Mouse (Mus musculus) embryonic facial prominence, embryonic 14.5 days (tissue): ENCODE measurements at regions not wholly inside any gene's neighbourhood (a gene's known extent, or its start where the extent isn't known, plus 50 kb on each side); places are given as distances from the start of the nearest gene placed in this dataset.

Experiments used
- ATAC-seq: fragments of 200-750 bp; cut with Nextera tagmentation; 2 replicates; pipeline ENCODE4 v1.8.0; 2017; ENCODE audit warnings: low read depth, moderate number of reproducible peaks, moderate TSS enrichment
- DNase-seq: peaks from one replicate; pipeline ENCODE4 v3.0.0-alpha.2; 2015; ENCODE audit warnings: low spot score
- H3K27ac ChIP-seq: fragments of 300-500 bp; sonication (generic); replicated peaks from 2 replicates; pipeline ENCODE4 v1.5.1; 2014; ENCODE audit warnings: low read depth, mild to moderate bottlenecking, low read length, moderate library complexity
- H3K27me3 ChIP-seq: fragments of 300-500 bp; sonication (generic); replicated peaks from 2 replicates; pipeline ENCODE4 v1.6.1; 2014; ENCODE audit warnings: low read length; ENCODE audit not compliant: control insufficient read depth, insufficient read depth
- H3K36me3 ChIP-seq: fragments of 300-500 bp; sonication (generic); 2 replicates; pipeline ENCODE4 v1.6.1; 2014; ENCODE audit warnings: low read length, mixed read lengths; ENCODE audit not compliant: control insufficient read depth, insufficient read depth
- H3K4me1 ChIP-seq: fragments of 300-500 bp; sonication (generic); 2 replicates; pipeline ENCODE4 v1.6.1; 2014; ENCODE audit warnings: antibody characterized with exemption, low read length; ENCODE audit not compliant: control insufficient read depth, insufficient read depth
- H3K4me2 ChIP-seq: fragments of 300-500 bp; sonication (generic); 2 replicates; pipeline ENCODE4 v1.6.1; 2014; ENCODE audit warnings: low read depth, mild to moderate bottlenecking, low read length, moderate library complexity, mixed read lengths
- H3K4me3 ChIP-seq: fragments of 300-500 bp; sonication (generic); 2 replicates; pipeline ENCODE4 v1.5.1; 2014; ENCODE audit warnings: low read depth, mild to moderate bottlenecking, low read length
- H3K9ac ChIP-seq: fragments of 300-500 bp; sonication (generic); 2 replicates; pipeline ENCODE4 v1.6.1; 2014; ENCODE audit warnings: low read depth, mild to moderate bottlenecking, low read length, moderate library complexity, mixed read lengths
- H3K9me3 ChIP-seq: fragments of 300-500 bp; sonication (generic); 2 replicates; pipeline ENCODE4 v1.6.1; 2016; ENCODE audit warnings: low read length; ENCODE audit not compliant: control insufficient read depth
- WGBS: fragments of 180-500 bp; shearing (Covaris S2); extraction: QIAGEN DNeasy Blood & Tissue Kit; methylation state at CpG from one replicate; pipeline ENCODE4 v1.1.7; 2014; 5-methylcytosine and 5-hydroxymethylcytosine counted together

DNA sequence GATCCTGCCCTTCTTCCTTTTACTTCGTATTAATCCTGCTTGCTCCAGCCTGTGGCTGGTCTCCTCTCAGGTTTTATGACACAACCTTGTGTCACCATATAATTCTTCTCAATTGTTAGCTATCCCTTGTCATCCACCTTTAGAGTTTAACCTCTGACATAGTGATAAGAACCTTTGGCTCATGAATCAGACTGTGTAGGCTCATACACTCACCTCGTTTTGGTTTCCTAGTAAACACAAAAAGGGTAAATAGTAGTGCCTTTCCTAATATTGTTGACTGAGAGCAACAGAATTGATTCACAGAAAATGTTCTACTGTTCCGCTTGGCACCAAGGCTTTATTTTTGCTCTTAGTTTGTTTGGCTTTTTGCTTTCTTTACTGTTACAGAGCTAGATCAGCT lies 216.2 kb upstream of the H2al1a start:
- ATAC-seq (no peak), DNase-seq (no peak)

DNA sequence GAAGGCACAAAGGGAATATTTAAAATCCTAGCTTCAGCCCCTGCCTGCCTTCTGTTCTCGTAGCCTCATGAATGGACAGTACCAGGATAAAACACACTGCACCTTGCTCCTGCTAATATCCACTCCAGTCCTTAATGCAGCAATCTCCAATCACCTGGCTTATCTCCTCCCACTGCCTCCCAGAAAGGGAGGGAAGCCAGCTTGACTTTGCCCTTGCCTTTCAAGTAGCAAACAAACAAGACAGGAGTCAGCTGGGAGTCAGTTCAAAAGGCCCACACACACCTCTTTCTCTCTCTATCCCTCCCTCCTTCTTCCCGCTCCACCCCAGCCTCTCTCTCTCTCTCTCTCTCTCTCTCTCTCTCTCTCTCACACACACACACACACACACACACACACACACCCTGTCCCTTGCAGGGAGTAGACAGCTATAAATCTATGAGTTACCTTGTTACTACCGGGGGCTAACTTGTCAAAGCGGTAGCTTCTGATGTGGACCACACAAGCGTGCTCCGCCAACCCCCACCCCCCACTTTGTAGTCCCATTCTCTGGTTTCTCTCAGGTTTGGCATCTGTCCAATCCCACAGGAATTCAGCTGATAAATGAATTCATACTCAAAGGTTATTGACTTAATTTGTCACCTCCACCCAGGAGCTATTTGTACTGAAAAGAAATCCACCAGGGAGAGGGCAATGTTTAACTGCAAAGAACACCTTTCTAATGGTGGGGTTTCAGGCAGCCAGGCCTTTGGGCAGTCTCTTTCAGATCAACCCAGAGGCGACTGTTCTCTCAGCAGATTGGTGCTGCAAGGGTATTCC lies 212.6 kb upstream of the H2al1a start:
- Histone ChIP-seq H3K4me3 (no peak overlapping the region), H3K36me3 (no peaks in the 10 kb centered on the region), H3K9ac (no peak overlapping the region), H3K27me3 (peaks cover 11% of the 10 kb centered on the region), H3K4me1 (no peaks in the 10 kb centered on the region), H3K9me3 (no peaks in the 10 kb centered on the region), H3K4me2 (no peak overlapping the region), H3K27ac (no peak overlapping the region)
- 52% methylated on average over 6 of the region's 7 CpGs for WGBS
- no peak for ATAC-seq
- DNase-seq: peak; percentile 22

More for the DNA sequence above, 216.2 kb upstream of the H2al1a start:
- Histone ChIP-seq H3K4me1 (no peaks in the 10 kb centered on the region), H3K4me2 (no peak overlapping the region), H3K27ac (no peak overlapping the region), H3K36me3 (no peaks in the 10 kb centered on the region), H3K27me3 (peaks cover 11% of the 10 kb centered on the region), H3K9me3 (no peaks in the 10 kb centered on the region), H3K9ac (no peak overlapping the region), H3K4me3 (no peak overlapping the region)
- WGBS: 84% methylated on average over 3 of the region's 3 CpGs

DNA sequence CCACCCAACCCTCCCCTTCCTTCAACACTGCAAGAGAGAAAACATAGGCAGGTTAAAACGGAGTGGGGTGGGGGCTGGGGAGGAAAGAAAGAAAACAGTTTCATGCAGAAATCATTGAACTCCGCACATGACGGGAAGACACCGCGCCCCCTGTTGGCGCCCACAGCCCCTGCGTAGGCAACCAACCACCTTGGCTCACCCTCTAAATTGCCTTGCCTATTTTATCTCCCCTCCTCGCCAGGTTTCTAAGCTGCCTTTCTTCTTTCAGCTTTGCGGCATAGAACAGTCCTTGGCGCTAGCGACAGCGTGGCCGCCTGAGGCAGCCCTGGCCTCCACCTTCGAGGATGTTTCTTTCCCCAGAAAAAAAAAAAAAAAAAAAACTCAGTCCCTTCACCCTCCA lies 211.1 kb upstream of the H2al1a start:
- 27% methylated on average over 9 of the region's 14 CpGs for WGBS
- Histone ChIP-seq H3K4me3 (peak overlapping the region; percentile 13; the same call in 1 of the 2 replicates), H3K27me3 (peaks cover 9% of the 10 kb centered on the region), H3K9me3 (no peaks in the 10 kb centered on the region), H3K9ac (no peak overlapping the region), H3K4me1 (no peaks in the 10 kb centered on the region), H3K4me2 (peak overlapping the region; percentile 44), H3K36me3 (no peaks in the 10 kb centered on the region), H3K27ac (no peak overlapping the region)
- DNase-seq: peak; percentile 30
- 0 out of 2 replicates have a peak, but pooled peaks have one; percentile 30 for ATAC-seq

DNA sequence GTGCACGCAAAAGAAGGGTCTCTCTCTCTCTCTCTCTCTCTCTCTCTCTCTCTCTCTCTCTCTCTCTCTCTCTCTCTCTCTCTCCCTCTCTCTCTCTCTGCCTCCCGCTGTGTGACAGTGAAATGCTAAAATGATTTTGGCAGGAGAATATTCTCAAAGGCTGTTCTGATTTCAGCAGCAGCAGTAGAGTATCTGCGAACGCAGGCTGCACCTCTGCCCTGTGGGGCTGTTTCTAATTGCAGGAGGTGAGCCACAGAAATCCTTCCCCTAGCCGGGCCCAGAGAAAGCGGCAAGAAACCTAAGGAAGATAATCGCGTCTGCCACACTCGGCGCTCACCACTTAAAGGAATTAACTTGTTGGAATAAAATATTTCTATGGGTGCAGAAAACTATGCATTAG lies 210.6 kb upstream of the H2al1a start:
- Histone ChIP-seq H3K4me3 (no peak overlapping the region), H3K27me3 (peaks cover 7% of the 10 kb centered on the region), H3K27ac (no peak overlapping the region), H3K36me3 (no peaks in the 10 kb centered on the region), H3K4me2 (peak overlapping the region; percentile 44), H3K9me3 (no peaks in the 10 kb centered on the region), H3K9ac (no peak overlapping the region), H3K4me1 (no peaks in the 10 kb centered on the region)
- ATAC-seq: no peak
- WGBS: 27% methylated on average over 10 of the region's 10 CpGs
- DNase-seq: peak; percentile 14

DNA sequence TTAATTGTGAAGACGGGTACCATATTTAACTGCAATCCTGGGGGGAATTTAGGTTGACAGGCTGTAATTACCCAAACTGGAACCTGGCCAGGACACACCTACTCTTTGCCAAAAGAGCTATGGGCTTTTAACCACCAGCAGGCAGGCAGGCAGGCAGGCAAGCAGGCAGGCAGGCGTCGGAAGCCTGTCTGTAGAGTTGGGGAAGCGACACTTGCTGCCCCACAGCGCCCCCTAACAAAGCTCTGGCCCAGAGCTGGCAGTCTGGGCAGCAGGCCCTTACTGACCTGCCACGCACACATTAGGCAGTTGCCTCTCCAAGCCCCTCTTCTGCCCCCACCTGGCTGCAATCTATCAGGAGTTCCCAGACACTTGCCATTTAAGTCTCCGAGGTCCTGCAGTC lies 208.6 kb upstream of the H2al1a start:
- peak; percentile 56 for DNase-seq
- peak; percentile 55; the same call in 1 of the 2 replicates for ATAC-seq
- H3K9me3 ChIP-seq: no peaks in the 10 kb centered on the region
- no peak overlapping the region for H3K9ac ChIP-seq
- 25% methylated on average over 6 of the region's 7 CpGs for WGBS
- H3K27me3 ChIP-seq: peaks cover 7% of the 10 kb centered on the region; the same call in 1 of the 2 replicates
- no peak overlapping the region for H3K27ac ChIP-seq
- no peaks in the 10 kb centered on the region for H3K4me1 ChIP-seq
- H3K36me3 ChIP-seq: no peaks in the 10 kb centered on the region
- H3K4me2 ChIP-seq: no peak overlapping the region
- no peak overlapping the region for H3K4me3 ChIP-seq

DNA sequence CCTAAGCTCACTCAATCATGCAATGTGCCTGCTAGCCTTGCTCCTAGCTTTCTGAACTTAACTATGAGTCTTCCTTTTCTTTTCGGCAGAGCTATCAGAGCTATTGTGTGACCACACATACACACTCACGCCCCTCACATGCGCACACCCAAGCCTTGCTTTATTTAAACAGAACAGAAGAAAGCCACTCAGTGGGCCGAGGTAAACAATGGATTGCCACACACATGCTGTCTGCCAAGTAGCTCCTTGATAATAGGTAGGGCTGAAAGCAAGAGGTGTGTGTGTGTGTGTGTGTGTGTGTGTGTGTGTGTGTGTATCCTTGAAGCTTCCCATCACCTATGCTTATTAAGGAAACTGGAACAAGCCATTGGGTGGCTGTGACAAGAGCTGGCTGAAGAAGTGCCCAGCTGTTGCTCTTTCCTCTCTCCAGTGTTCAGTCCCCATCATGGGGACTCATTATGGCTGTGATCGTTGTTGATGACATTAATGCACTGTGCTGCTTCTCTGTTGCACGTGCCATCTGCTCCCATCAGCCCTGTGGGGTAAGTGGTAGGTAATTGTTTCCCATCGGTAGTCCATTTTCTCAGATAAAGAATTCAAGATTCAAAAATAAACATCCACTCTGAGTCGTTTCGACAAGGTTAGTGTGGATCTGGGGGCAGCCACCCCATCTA lies 201.3 kb upstream of the H2al1a start:
- H3K36me3 ChIP-seq: no peaks in the 10 kb centered on the region
- H3K9me3 ChIP-seq: no peaks in the 10 kb centered on the region
- peaks cover 4% of the 10 kb centered on the region for H3K27me3 ChIP-seq
- 73% methylated on average over 9 of the region's 9 CpGs for WGBS
- no peak for DNase-seq
- no peaks in the 10 kb centered on the region for H3K4me1 ChIP-seq
- H3K27ac ChIP-seq: no peak overlapping the region
- no peak overlapping the region for H3K9ac ChIP-seq
- no peak overlapping the region for H3K4me2 ChIP-seq
- no peak overlapping the region for H3K4me3 ChIP-seq
- no peak for ATAC-seq

DNA sequence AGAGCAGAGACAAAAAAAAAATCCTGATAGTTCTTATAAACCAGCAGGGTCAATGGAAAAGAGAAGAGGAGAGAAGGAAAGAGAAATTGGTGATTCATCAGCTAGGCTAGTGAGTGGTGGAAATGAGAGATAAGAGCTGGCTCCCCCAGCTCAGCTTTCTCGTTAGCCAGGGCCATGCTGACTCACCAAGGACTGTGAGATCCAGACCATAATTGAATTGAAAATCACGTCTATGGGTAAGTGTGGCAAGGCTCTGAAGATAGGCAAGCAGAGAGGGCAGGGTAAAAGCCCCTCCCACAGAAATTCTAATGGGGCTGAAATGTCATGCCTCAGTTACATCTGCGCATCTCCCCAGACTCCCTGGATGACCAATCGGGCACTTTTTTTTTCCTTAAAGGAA lies 200.7 kb upstream of the H2al1a start:
- Histone ChIP-seq H3K36me3 (no peaks in the 10 kb centered on the region), H3K27me3 (peaks cover 4% of the 10 kb centered on the region), H3K9me3 (no peaks in the 10 kb centered on the region), H3K4me3 (no peak overlapping the region), H3K27ac (no peak overlapping the region), H3K4me2 (no peak overlapping the region), H3K9ac (no peak overlapping the region), H3K4me1 (no peaks in the 10 kb centered on the region)
- no peak for DNase-seq
- WGBS: 57% methylated on average over 4 of the region's 4 CpGs
- ATAC-seq: no peak

DNA sequence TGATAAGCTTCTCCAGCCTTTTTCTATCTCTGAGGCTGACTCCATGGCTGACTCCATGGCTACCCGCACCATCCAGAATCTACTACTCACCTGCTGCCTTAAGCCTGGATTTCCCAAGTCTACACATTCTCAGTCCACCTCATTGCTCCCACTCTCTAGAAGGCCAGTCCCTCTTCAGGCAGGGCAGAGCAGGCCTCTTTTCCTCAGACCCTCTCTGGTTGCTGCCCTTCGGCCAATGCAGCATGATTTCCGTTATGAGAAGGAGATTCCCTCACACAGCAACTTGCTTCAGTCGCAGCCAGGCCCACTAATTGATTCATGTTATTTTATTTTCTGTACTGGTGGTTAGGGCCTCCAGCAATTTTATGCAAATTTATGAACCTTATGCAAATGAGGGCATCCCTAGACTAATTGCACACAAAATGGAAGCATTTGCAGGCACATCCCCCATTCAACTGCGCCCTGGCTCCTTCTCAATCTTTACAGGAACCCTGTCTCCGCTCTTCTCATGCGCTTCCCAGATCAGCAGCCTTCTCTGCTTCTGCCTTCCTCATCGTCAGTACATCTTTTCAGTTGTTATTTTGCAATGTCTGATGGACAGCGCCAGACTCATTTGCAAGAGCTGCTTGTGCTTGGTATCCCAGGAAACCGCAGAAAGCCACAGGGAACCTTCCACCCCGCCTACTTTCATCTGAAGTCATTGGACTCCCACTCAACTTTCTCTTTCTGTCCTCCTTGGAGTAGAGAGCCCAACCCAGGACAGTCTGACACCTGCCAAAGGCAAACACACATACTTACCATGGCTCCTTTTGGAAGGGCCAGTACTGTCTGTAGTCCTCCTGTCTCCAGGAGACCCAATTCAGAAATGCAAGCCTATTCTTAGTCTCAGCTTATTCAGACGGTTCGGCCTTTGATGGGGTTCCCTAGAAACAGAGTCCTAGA lies 199.6 kb upstream of the H2al1a start:
- Histone ChIP-seq H3K27me3 (peaks cover 4% of the 10 kb centered on the region), H3K36me3 (no peaks in the 10 kb centered on the region), H3K4me3 (no peak overlapping the region), H3K9ac (no peak overlapping the region), H3K9me3 (no peaks in the 10 kb centered on the region), H3K4me1 (no peaks in the 10 kb centered on the region), H3K4me2 (no peak overlapping the region), H3K27ac (no peak overlapping the region)
- ATAC-seq: no peak
- 74% methylated on average over 13 of the region's 13 CpGs for WGBS
- DNase-seq: no peak
